Mouse (Mus musculus) kidney, postnatal 10 days (tissue): ENCODE results near the gene Dgcr6.

ENCODE experiments used
- DNase-seq: peaks from one replicate; pipeline ENCODE4 v3.0.0; 2021; ENCODE audit warnings: mixed read lengths

The Dgcr6 gene

GRCm38 (mm10) chr16:18072089-18072488 is 19.4 kb downstream of the Dgcr6 start:
- DNase-seq = no peak

- DNase-seq = no peak
These were observed 20.8 kb downstream of the Dgcr6 start for GRCm38 (mm10) chr16:18073259-18073962.

GRCm38 (mm10) chr16:18074611-18075010 is 22.0 kb downstream of the Dgcr6 start:
- no peak for DNase-seq

GRCm38 (mm10) chr16:18075201-18075600 is 22.5 kb downstream of the Dgcr6 start:
- no peak for DNase-seq

- DNase-seq = no peak
These were observed 25.8 kb downstream of the Dgcr6 start for GRCm38 (mm10) chr16:18078314-18079015.

- DNase-seq = no peak
These were observed 26.6 kb downstream of the Dgcr6 start for GRCm38 (mm10) chr16:18079300-18079699.

- DNase-seq = no peak
These were observed 27.5 kb downstream of the Dgcr6 start for GRCm38 (mm10) chr16:18080171-18080570.

- DNase-seq = no peak
These were observed 28.6 kb downstream of the Dgcr6 start for GRCm38 (mm10) chr16:18081149-18081827.

GRCm38 (mm10) chr16:18082291-18082690 is 29.6 kb downstream of the Dgcr6 start:
- no peak for DNase-seq

GRCm38 (mm10) chr16:18083231-18083951 is 30.7 kb downstream of the Dgcr6 start:
- DNase-seq = peak; percentile 72

GRCm38 (mm10) chr16:18084262-18084661 is 31.6 kb downstream of the Dgcr6 start:
- DNase-seq = no peak

- DNase-seq = peak; percentile 34
These were observed 34.4 kb downstream of the Dgcr6 start for GRCm38 (mm10) chr16:18087101-18087500.

- peak; percentile 45 for DNase-seq
These were observed 43.7 kb downstream of the Dgcr6 start for GRCm38 (mm10) chr16:18096348-18096747.

- no peak for DNase-seq
These were observed 50.2 kb downstream of the Dgcr6 start for GRCm38 (mm10) chr16:18102816-18103215.

GRCm38 (mm10) chr16:18103366-18103765 is 50.7 kb downstream of the Dgcr6 start:
- no peak for DNase-seq

GRCm38 (mm10) chr16:18103808-18104207 is 51.1 kb downstream of the Dgcr6 start:
- DNase-seq = no peak

GRCm38 (mm10) chr16:18108221-18108966 is 55.7 kb downstream of the Dgcr6 start:
- peak; percentile 84 for DNase-seq

- no peak for DNase-seq
These were observed 58.4 kb downstream of the Dgcr6 start for GRCm38 (mm10) chr16:18111042-18111441.

GRCm38 (mm10) chr16:18116467-18116866 is 63.8 kb downstream of the Dgcr6 start:
- DNase-seq = no peak

- no peak for DNase-seq
These were observed 65.6 kb downstream of the Dgcr6 start for GRCm38 (mm10) chr16:18118285-18118684.

GRCm38 (mm10) chr16:18119031-18119730 is 66.5 kb downstream of the Dgcr6 start:
- peak; percentile 75 for DNase-seq
